Mouse (Mus musculus): ENCODE data around the gene Iyd.

- TF ChIP-seq TAL1 (IDR thresholded peaks at IDR 0.05; ENCODE audit: low read length) (no peak), GATA1 (IDR thresholded peaks at IDR 0.05; ENCODE audit: low read length) (no peak)
Observed at GRCm38 (mm10) chr10:3496791-3497190, 43.2 kb upstream of the Iyd start.
